Mouse (Mus musculus): ENCODE data around the gene Ogg1. TPM values are rescaled to one million over a fixed set of nuclear protein-coding genes. Genes with fewer than 3 reads are reported as not detected.

Gene Ogg1
- polyA plus RNA-seq, 1 experiment: 13.7 TPM

DNA sequence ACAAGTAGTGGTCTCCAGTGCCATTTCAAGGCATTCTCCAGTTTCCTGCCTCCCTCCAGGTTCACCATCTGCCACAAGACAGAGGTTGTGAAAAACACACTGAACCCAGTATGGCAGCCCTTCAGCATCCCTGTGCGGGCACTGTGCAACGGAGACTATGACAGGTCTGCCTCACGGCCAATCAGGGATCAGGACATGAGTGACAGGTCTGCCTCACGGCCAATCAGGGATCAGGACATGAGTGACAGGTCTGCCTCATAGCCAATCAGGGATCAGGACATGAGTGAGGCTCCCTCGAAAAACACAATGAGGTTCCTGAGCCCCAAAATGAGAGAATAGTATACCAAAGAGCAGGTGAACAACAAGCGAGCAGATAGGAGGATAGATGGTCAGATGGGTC is 36.4 kb upstream of the Ogg1 start:
- no peak overlapping the region for H3K4me3 ChIP-seq (ENCODE audit: insufficient read depth, low read length)
- H3K4me1 ChIP-seq (ENCODE audit: control insufficient read depth, insufficient read depth, low read length): 0 out of 2 replicates have a peak, but pooled peaks cover 1% of the 10 kb centered on the region
- TF ChIP-seq POLR2A (IDR thresholded peaks at IDR 0.05; ENCODE audit: extremely low read depth, insufficient read depth, low read length) (no peak), CTCF (IDR thresholded peaks at IDR 0.05; ENCODE audit: extremely low read depth, insufficient read depth, low read length) (no peak)
- no peak overlapping the region for H3K27ac ChIP-seq (ENCODE audit: insufficient read depth, low read length)

DNA sequence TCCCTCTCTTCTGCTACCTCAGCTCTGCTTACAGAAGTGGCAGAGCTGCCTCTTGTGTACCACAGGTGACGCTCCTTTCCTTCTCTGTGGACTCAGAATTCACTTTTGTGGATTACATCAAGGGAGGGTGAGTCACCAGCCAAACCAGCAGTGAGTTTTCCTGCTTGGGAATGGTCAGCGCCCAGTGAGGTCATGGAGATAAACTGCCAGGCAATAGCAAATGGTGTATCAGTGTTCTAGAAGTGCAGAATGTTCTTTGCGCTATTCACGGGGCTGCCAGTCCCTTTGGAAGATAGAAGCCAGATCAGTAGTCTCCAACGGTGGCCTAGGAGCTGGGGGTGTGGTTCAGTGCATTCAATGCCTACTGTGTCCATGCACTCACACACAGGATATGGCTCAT is 33.8 kb upstream of the Ogg1 start:
- H3K4me1 ChIP-seq (ENCODE audit: control insufficient read depth, insufficient read depth, low read length): no peaks in the 10 kb centered on the region
- no peak overlapping the region for H3K4me3 ChIP-seq (ENCODE audit: insufficient read depth, low read length)
- TF ChIP-seq CTCF (IDR thresholded peaks at IDR 0.05; ENCODE audit: extremely low read depth, insufficient read depth, low read length): no peak
- TF ChIP-seq POLR2A (IDR thresholded peaks at IDR 0.05; ENCODE audit: extremely low read depth, insufficient read depth, low read length): no peak
- H3K27ac ChIP-seq (ENCODE audit: insufficient read depth, low read length): no peak overlapping the region

DNA sequence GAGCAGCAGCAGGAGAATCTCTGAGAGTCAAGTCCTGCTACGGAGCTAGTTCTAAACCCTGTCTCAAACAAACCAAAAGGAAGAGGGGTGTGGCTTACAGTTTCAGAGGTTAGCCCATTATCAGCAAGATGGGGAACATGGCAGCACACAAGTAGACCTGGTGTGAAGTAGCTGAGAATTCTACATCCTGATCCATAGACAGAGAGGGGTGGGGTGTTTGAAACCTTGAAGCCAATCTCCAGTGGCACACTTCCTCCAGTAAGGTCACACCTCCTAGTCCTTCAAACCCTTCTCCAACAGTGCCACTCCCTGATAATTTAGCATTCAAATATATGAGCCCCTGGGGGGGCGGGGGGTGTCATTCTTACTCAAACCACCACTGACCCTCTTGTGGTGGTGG is 30.7 kb upstream of the Ogg1 start:
- no peak overlapping the region for H3K4me3 ChIP-seq (ENCODE audit: insufficient read depth, low read length)
- TF ChIP-seq CTCF (IDR thresholded peaks at IDR 0.05; ENCODE audit: extremely low read depth, insufficient read depth, low read length): no peak
- TF ChIP-seq POLR2A (IDR thresholded peaks at IDR 0.05; ENCODE audit: extremely low read depth, insufficient read depth, low read length): no peak
- H3K4me1 ChIP-seq (ENCODE audit: control insufficient read depth, insufficient read depth, low read length): no peaks in the 10 kb centered on the region
- H3K27ac ChIP-seq (ENCODE audit: insufficient read depth, low read length): no peak overlapping the region

DNA sequence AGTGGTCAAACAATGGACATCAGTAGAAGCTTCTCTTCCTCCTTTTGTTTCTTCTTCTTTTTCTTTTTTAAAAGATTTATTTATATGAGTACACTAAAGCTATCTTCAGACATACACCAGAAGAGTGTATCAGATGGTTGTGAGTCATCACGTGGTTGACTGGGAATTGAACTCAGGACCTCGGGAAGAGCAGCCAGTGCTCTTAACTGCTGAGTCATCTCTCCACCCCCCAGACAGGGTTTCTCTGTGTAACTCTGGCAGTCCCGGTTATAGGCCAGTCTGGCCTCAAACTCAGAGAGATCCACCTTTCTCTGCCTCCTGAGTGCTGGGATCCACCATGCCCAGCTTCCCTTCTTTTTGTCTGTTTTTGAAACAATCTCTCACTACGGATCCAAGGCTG is 30.1 kb upstream of the Ogg1 start:
- TF ChIP-seq POLR2A (IDR thresholded peaks at IDR 0.05; ENCODE audit: extremely low read depth, insufficient read depth, low read length) (no peak), CTCF (IDR thresholded peaks at IDR 0.05; ENCODE audit: extremely low read depth, insufficient read depth, low read length) (no peak)
- Histone ChIP-seq H3K27ac (ENCODE audit: insufficient read depth, low read length) (no peak overlapping the region), H3K4me3 (ENCODE audit: insufficient read depth, low read length) (no peak overlapping the region), H3K4me1 (ENCODE audit: control insufficient read depth, insufficient read depth, low read length) (no peaks in the 10 kb centered on the region)

DNA sequence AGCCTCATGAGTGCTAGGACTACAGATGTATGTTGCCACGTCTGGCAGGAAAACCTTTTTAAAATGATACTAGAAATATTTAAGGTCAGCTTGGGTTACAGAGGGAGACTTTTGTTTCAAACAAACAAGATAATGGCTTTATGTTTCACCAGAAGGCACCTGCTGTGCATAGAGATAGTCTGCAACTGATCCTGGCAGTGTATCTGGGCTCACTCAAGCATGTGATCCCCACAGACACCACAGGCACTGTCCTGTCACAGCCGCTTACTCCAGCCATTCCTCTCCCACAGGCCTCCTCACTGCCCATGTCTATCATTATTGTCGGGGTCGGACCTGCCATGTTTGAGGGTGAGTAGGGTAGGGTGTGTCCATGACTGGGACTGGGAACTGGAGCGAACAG is 25.4 kb upstream of the Ogg1 start:
- no peak for TF ChIP-seq CTCF (IDR thresholded peaks at IDR 0.05; ENCODE audit: extremely low read depth, insufficient read depth, low read length)
- no peak for TF ChIP-seq POLR2A (IDR thresholded peaks at IDR 0.05; ENCODE audit: extremely low read depth, insufficient read depth, low read length)
- Histone ChIP-seq H3K4me1 (ENCODE audit: control insufficient read depth, insufficient read depth, low read length) (no peaks in the 10 kb centered on the region), H3K4me3 (ENCODE audit: insufficient read depth, low read length) (no peak overlapping the region), H3K27ac (ENCODE audit: insufficient read depth, low read length) (no peak overlapping the region)

DNA sequence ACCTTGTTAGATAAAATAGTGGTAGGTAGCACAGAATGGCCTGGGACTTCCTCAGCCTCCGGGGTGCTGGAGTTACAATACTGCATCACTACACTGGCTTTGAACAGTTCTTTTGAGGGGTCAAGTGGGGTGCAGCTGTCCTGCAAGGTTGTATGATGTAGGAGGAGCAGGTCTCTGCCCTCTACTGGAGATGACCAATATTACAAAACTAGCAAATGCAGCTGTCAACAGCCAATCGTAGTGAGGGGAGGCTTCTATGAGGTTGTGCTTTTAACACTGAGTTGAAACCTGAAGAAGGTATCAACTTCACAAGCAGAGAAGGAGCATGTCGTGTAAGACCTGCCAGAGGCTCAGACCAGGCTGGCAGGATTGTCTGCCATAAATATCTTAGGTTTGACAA is 24.5 kb upstream of the Ogg1 start:
- Histone ChIP-seq H3K27ac (ENCODE audit: insufficient read depth, low read length) (no peak overlapping the region), H3K4me3 (ENCODE audit: insufficient read depth, low read length) (no peak overlapping the region), H3K4me1 (ENCODE audit: control insufficient read depth, insufficient read depth, low read length) (no peaks in the 10 kb centered on the region)
- no peak for TF ChIP-seq POLR2A (IDR thresholded peaks at IDR 0.05; ENCODE audit: extremely low read depth, insufficient read depth, low read length)
- peak; percentile 38 for TF ChIP-seq CTCF (IDR thresholded peaks at IDR 0.05; ENCODE audit: extremely low read depth, insufficient read depth, low read length)

DNA sequence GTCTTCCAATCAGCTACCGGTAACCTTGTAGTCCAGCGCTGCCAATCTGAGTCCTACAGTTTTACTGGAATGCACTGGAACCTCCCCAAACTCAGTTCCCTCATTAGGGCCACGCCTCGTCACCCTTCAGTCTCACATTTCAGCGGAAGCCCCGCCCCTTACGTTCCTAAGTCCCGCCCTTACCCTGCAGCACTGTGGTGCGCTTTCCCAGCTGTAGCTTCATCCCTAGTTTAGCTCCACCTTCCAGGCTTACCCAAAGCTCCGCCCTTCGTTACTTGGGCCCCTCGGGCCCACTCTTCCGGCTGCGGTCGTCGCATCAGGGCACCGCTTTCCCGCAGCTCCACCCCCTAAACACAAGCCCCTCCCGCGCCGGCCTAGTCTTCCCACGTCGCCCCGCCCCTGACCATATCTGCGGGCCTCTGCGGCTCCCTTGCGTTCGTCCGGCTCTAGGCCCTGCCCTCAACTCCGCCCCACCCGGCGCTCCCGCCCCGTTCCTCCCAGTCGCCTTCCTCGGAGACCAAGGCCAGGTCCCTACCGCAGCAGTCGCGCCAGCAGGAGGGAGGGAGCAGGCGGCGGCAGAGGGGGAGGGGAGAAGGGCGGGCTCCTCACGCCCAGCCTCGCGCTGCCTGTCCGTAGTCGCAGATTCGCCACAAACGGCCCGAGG is 20.3 kb upstream of the Ogg1 start:
- TF ChIP-seq POLR2A (IDR thresholded peaks at IDR 0.05; ENCODE audit: extremely low read depth, insufficient read depth, low read length) (no peak), CTCF (IDR thresholded peaks at IDR 0.05; ENCODE audit: extremely low read depth, insufficient read depth, low read length) (no peak)
- peak overlapping the region; percentile 99 for H3K27ac ChIP-seq (ENCODE audit: insufficient read depth, low read length)
- peak overlapping the region; percentile 84 for H3K4me3 ChIP-seq (ENCODE audit: insufficient read depth, low read length)
- peaks cover 5% of the 10 kb centered on the region; the same call in 1 of the 2 replicates for H3K4me1 ChIP-seq (ENCODE audit: control insufficient read depth, insufficient read depth, low read length)

DNA sequence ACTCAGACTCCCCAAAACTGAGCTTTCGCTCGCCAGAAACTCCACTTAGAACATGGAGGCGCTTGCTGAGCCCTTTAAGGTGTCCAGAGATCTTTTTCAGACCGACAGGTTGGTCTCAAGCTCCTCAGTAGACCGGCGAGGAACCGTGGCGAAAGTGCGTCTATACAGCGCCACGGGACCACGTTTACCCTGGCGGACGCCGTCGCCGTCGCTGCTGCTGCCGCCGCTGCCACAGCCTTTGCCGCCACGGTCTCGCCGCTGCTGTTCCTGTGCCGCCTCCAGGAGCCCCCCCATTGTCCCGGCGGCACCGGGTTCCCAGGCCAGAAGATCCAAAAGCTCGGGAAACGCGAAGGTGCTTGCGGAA is 19.8 kb upstream of the Ogg1 start, which contains the start of gene Brpf1:
TSS of gene Brpf1 (plus strand) at position 152 of the 364 bp plus-strand sequence.
- no peak for TF ChIP-seq CTCF (IDR thresholded peaks at IDR 0.05; ENCODE audit: extremely low read depth, insufficient read depth, low read length)
- TF ChIP-seq POLR2A (IDR thresholded peaks at IDR 0.05; ENCODE audit: extremely low read depth, insufficient read depth, low read length): peak; percentile 55; the same call in 1 of the 2 replicates
- peak within 1 kb of the TSS; percentile 84 for H3K4me3 ChIP-seq (ENCODE audit: insufficient read depth, low read length)
- H3K27ac ChIP-seq (ENCODE audit: insufficient read depth, low read length): peak within 1 kb of the TSS; percentile 99
- H3K4me1 ChIP-seq (ENCODE audit: control insufficient read depth, insufficient read depth, low read length): peaks cover 5% of the 10 kb centered on the region; the same call in 1 of the 2 replicates

DNA sequence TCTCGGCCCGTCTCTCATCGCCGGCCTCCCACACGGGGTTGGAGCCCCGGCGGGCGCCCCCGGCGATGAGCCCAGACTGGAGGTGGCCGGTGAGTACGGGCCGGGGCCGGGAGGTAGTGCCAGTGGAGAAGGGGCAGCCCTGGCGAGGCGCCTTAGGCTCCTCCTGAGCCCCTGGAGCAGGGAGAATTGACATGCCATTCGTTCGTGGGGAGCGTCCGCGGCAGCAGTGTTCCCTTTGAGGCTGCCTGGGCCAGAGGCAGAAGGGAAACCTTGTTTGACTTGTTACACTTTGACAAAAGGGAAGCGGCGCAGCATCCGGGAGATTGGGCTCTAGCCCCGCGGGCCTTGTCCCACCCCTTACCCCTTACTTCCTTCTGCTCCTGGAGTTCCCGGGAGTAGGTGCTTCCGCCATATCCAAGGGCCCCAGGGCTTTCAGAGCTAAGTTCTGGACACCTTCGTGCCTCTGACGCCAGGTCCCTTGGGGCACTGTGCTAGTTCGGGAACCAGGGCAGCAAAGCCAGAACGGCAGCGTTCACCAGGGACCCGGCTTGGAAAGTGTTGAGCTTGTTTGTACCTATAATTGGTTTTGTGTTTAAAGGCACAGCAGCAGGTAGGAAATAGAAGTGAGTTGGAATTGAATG is 19.2 kb upstream of the Ogg1 start:
- Histone ChIP-seq H3K27ac (ENCODE audit: insufficient read depth, low read length) (peak overlapping the region; percentile 99), H3K4me3 (ENCODE audit: insufficient read depth, low read length) (peak overlapping the region; percentile 84), H3K4me1 (ENCODE audit: control insufficient read depth, insufficient read depth, low read length) (peaks cover 5% of the 10 kb centered on the region; the same call in 1 of the 2 replicates)
- TF ChIP-seq POLR2A (IDR thresholded peaks at IDR 0.05; ENCODE audit: extremely low read depth, insufficient read depth, low read length) (no peak), CTCF (IDR thresholded peaks at IDR 0.05; ENCODE audit: extremely low read depth, insufficient read depth, low read length) (no peak)

DNA sequence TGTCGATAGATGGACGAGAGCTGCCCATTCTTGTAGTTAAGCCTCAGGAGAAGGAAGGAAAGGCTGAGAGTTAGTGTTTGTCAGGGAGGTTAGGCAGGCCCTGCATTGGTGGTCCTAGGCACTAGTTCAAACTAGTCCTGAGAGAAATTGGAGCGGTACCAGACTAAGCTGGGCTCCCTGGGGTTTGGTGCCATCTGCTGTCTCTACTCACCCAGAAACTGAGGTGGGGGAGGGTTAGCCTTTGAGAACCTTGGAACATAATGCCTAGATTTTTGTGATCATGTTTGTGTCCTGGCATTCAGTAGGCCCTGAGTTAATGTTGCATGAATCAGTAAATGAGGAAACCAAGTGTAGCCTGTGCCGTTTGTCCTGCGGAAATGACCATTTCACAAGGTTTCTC is 18.6 kb upstream of the Ogg1 start:
- H3K27ac ChIP-seq (ENCODE audit: insufficient read depth, low read length): no peak overlapping the region
- peak; percentile 54 for TF ChIP-seq CTCF (IDR thresholded peaks at IDR 0.05; ENCODE audit: extremely low read depth, insufficient read depth, low read length)
- TF ChIP-seq POLR2A (IDR thresholded peaks at IDR 0.05; ENCODE audit: extremely low read depth, insufficient read depth, low read length): no peak
- H3K4me1 ChIP-seq (ENCODE audit: control insufficient read depth, insufficient read depth, low read length): peaks cover 5% of the 10 kb centered on the region; the same call in 1 of the 2 replicates
- H3K4me3 ChIP-seq (ENCODE audit: insufficient read depth, low read length): peak overlapping the region; percentile 84
